Mouse (Mus musculus) limb, embryonic 10.5 days (tissue): ENCODE data around the gene Nmt1. TPM values are rescaled to one million over a fixed set of nuclear protein-coding genes. Genes with fewer than 3 reads are reported as not detected.

Experiments used
- DNase-seq: peaks from one replicate; pipeline ENCODE4 v3.0.0-alpha.2; 2017; ENCODE audit warnings: low spot score
- H3K27ac ChIP-seq: fragments of 300-500 bp; sonication (generic); 2 replicates; pipeline ENCODE4 v1.5.1; 2016; ENCODE audit warnings: mild to moderate bottlenecking
- H3K27me3 ChIP-seq: fragments of 300-500 bp; sonication (generic); 2 replicates; pipeline ENCODE4 v1.6.1; 2016; ENCODE audit warnings: low read depth, mild to moderate bottlenecking; ENCODE audit not compliant: poor library complexity, severe bottlenecking
- H3K36me3 ChIP-seq: fragments of 300-500 bp; sonication (generic); 2 replicates; pipeline ENCODE4 v1.6.1; 2016; ENCODE audit warnings: mild to moderate bottlenecking, moderate library complexity
- H3K4me1 ChIP-seq: fragments of 300-500 bp; sonication (generic); 2 replicates; pipeline ENCODE4 v1.6.1; 2016
- H3K4me3 ChIP-seq: fragments of 300-500 bp; sonication (generic); 2 replicates; pipeline ENCODE4 v1.5.1; 2016; ENCODE audit warnings: mild to moderate bottlenecking, moderate library complexity
- H3K9me3 ChIP-seq: fragments of 300-500 bp; sonication (generic); replicated peaks from 2 replicates; pipeline ENCODE4 v1.6.1; 2016; ENCODE audit warnings: mild to moderate bottlenecking
- WGBS: fragments of 180-500 bp; shearing (Covaris S2); methylation state at CpG from one replicate; pipeline ENCODE4 v1.1.7; 2016; 5-methylcytosine and 5-hydroxymethylcytosine counted together
- polyA plus RNA-seq: library from polyadenylated mRNA; unstranded; fragments of >200 nt; fragmentation: Nextera tagmentation; extraction: Ambion mirVana; gene quantifications from 2 replicates; pipeline ENCODE4 v1.2.1, GENCODE M21; 2016

The Nmt1 gene
- polyA plus RNA-seq, 1 experiment from 2014 or later = 60.5 TPM

DNA sequence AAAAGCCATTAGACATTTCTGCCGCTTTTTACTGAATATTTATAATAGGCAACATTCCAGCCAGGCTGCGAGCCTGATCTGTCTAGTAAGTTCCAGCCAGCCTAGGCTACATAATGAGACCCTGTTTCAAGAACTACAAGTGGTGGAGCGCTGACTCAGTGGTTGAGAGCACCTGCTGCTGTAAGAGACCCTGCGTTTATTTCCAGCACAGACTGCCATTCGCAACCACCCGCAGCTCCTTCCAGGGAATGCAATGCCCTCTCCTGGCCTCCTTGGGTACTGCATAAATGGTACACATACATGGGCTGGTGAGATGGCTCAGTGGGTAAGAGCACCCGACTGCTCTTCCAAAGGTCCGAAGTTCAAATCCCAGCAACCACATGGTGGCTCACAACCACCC is 18.8 kb upstream of the Nmt1 start:
- Histone ChIP-seq H3K4me1 (peaks cover 14% of the 10 kb centered on the region; the same call in 1 of the 2 replicates), H3K36me3 (peaks cover 92% of the 10 kb centered on the region), H3K4me3 (no peak overlapping the region), H3K27me3 (no peaks in the 10 kb centered on the region), H3K9me3 (no peaks in the 10 kb centered on the region), H3K27ac (no peak overlapping the region)
- DNase-seq = peak; percentile 56
- WGBS = 91% methylated on average over 8 of the region's 8 CpGs

DNA sequence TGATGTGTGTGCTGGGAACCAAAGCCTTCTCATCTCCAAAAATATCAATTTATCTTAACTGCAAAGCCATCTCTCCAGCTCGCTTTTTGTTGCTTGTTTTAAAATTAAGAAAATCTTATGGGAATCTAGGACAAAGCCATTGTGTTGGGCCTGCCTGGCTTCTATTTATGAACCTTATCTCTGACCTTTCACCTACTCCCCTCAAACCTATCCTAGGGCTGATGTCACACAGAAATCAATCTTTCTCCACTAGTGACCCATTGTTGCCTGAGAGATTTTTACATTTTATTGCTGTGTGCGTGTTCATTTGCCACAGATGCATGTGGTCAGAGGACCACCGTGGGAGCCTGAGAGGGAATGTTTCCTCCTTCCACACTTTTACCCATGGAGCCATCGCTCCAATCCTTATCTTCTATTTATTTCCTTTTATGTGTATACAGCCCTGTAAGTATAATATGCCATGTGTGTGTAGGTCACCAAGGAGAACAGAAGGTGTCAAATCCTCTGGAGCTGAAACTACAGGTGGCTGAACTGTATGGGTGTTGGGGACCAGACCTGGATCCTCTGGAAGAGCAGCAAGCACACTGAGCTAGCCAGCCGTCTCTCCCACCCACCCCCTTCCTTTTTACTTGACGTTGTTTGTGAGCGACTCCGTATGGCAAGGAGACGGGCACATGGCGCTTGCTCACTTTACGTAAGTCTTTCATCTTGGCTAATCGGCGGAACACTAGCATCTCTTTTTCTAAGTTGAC is 17.4 kb upstream of the Nmt1 start:
- Histone ChIP-seq H3K36me3 (peaks cover 90% of the 10 kb centered on the region), H3K4me3 (no peak overlapping the region), H3K4me1 (peaks cover 18% of the 10 kb centered on the region), H3K27me3 (no peaks in the 10 kb centered on the region), H3K27ac (no peak overlapping the region), H3K9me3 (no peaks in the 10 kb centered on the region)
- no peak for DNase-seq
- 93% methylated on average over 13 of the region's 13 CpGs for WGBS

DNA sequence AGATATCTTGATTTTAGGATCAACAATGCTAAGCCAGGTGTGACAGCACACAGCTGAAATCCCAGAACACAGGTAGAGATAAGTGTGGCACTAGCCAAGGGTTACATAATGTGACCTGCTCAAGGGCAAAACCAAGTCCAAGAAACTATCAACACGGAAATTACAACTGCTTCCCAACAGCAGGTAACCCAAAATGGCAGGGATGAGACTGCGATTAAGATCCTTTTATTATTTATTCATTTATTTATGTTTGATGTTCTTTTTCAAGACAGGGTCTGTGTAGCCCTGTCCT is 16.8 kb upstream of the Nmt1 start:
- H3K27ac ChIP-seq = no peak overlapping the region
- H3K36me3 ChIP-seq = peaks cover 88% of the 10 kb centered on the region
- DNase-seq = no peak
- H3K4me3 ChIP-seq = no peak overlapping the region
- H3K4me1 ChIP-seq = peaks cover 24% of the 10 kb centered on the region
- WGBS = 89% methylated on average over 2 of the region's 2 CpGs
- no peaks in the 10 kb centered on the region for H3K9me3 ChIP-seq
- H3K27me3 ChIP-seq = no peaks in the 10 kb centered on the region

DNA sequence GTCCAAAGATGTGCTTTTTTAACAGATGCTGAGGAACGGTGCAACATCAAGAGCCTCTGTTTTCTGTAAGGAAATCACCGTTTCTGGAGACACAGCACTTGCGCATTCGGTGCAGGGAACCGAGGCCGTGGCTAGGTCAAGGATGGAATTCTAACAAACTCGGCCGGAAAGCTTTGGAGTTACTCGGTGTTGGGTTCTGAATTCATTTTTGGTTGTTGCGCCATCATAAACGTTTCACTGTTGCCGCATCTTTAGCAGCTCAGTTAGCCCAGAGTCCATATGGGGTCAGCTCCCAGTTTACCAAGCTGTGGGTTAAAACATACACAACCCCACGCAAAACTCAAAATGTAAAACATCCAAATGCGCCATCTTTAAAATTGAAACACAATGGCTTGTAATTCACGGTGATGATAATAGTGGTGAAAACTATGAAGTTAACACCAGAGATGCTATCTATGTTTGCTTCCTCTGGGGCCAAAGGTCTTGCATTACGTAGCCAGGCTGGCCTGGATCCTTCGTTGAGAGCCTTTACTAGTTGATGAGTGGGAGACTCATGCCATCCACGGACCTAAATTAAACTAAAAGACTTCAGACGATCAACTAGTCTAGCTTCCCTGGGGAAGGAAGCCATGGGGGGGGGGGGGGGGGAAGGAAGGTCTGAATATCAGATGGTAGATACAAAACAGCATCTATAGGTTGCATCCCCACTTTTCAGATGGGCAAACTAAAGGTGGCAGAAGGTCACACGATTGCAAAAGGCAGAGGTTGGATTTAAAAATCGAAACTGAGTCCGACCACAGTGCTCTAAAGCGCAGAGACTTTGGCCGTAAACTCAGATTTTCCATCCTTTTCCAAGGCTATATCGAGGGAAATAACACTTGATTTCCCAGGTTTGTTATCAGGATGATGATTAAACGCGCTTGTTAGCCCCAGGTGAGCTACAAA is 11.8 kb upstream of the Nmt1 start:
- Histone ChIP-seq H3K9me3 (no peaks in the 10 kb centered on the region), H3K27ac (peak overlapping the region; percentile 97), H3K4me3 (peak overlapping the region; percentile 80), H3K4me1 (peaks cover 18% of the 10 kb centered on the region), H3K36me3 (peaks cover 42% of the 10 kb centered on the region), H3K27me3 (no peaks in the 10 kb centered on the region)
- 50% methylated on average over 27 of the region's 27 CpGs for WGBS
- no peak for DNase-seq

DNA sequence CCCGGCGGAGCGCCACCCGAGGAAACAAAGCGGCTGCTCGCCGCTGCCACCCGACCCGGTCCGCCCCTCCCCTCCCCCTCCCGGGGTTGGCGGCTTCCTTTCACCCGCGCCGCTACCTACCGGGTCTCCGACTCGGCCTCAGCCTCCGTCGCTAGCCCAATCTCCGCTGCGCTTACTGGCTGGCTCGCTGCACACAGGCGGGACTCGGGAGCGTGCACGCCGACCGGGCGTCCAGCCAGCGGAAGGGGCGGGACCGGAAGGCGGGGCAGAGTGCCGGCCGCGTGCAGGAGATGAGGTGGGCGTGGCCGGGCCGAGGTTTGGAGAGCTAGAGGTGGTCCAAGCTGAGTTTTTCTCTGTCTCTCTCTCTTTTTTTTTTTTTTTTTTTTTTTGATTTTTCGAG is 11.1 kb upstream of the Nmt1 start:
- Histone ChIP-seq H3K27me3 (no peaks in the 10 kb centered on the region), H3K36me3 (peaks cover 37% of the 10 kb centered on the region), H3K27ac (peak overlapping the region; percentile 97), H3K4me3 (peak overlapping the region; percentile 80), H3K9me3 (no peaks in the 10 kb centered on the region), H3K4me1 (peaks cover 18% of the 10 kb centered on the region)
- peak; percentile 99 for DNase-seq
- WGBS = under 1% methylated on average over 41 of the region's 41 CpGs

DNA sequence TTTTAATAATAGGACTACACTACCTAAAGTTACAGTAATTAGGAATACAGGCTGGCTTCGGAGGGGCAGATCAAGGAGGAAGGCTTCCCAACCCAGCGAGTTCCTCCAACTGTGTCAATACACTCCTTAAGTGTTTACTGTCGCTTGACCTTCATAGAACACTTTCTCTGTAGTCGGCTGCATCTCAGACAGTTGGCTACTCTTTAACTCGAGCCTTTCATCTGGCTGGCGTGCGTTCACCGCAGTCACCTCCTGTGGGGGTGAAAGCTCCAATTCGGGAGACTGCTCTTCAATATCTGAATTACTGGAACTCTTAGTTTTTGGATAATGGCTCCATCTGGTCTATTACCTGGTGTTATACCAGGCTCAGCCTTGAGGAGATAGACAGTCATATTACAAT is 10.3 kb upstream of the Nmt1 start:
- peaks cover 18% of the 10 kb centered on the region for H3K4me1 ChIP-seq
- no peak overlapping the region; the same call in 1 of the 2 replicates for H3K27ac ChIP-seq
- no peaks in the 10 kb centered on the region for H3K9me3 ChIP-seq
- WGBS = 70% methylated on average over 9 of the region's 9 CpGs
- H3K4me3 ChIP-seq = 0 out of 2 replicates have a peak overlapping the region, but pooled peaks have one; percentile 80
- DNase-seq = no peak
- peaks cover 35% of the 10 kb centered on the region for H3K36me3 ChIP-seq
- H3K27me3 ChIP-seq = no peaks in the 10 kb centered on the region

DNA sequence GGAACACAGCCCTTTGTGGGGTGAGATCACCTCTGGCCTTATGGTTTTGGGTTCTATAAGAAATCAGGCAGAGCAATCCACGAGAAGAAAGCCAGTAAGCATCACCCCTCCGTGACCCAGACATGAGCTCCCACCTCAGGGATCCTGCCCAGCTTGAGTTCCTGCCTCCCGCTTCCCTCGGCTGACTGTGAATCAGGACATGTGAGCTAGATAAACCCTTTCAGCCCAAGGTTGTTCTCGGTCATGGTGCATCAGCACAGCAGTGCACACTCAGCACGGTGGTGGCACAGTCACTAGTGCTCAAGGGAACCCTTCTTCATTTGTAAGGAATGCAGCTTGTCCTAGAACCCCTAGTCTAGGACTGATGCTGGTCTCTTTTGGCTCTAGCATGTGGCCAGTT is 9.1 kb upstream of the Nmt1 start:
- 85% methylated on average over 6 of the region's 6 CpGs for WGBS
- H3K4me3 ChIP-seq = no peak overlapping the region
- no peak for DNase-seq

DNA sequence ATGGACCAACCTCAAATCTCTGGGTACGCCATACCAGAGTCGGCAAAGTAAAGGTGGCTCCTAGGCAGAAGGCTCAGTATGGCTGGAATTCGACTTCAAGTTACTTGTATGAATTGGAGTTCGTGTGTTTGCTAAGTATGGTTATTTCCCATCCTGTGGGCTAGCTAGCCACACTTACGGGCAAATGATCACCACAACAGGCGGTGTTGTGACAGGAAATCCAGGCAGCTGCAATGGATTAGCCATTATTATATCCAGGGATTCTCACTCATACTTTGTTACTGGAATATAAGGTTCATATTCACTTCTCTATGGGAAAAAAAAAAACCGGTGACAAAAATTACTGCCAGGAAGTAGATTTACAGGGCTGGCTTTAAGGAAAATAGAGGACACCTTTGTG is 8.7 kb upstream of the Nmt1 start:
- Histone ChIP-seq H3K36me3 (peaks cover 33% of the 10 kb centered on the region), H3K4me1 (peaks cover 18% of the 10 kb centered on the region), H3K27ac (no peak overlapping the region; the same call in 1 of the 2 replicates), H3K4me3 (no peak overlapping the region), H3K27me3 (no peaks in the 10 kb centered on the region), H3K9me3 (no peaks in the 10 kb centered on the region)
- DNase-seq = no peak
- WGBS = 87% methylated on average over 7 of the region's 7 CpGs

More for the DNA sequence above, 9.1 kb upstream of the Nmt1 start:
- H3K36me3 ChIP-seq = peaks cover 28% of the 10 kb centered on the region
- peak overlapping the region; percentile 36; the same call in 1 of the 2 replicates for H3K27ac ChIP-seq
- H3K27me3 ChIP-seq = no peaks in the 10 kb centered on the region
- H3K4me1 ChIP-seq = peaks cover 18% of the 10 kb centered on the region
- no peaks in the 10 kb centered on the region for H3K9me3 ChIP-seq

DNA sequence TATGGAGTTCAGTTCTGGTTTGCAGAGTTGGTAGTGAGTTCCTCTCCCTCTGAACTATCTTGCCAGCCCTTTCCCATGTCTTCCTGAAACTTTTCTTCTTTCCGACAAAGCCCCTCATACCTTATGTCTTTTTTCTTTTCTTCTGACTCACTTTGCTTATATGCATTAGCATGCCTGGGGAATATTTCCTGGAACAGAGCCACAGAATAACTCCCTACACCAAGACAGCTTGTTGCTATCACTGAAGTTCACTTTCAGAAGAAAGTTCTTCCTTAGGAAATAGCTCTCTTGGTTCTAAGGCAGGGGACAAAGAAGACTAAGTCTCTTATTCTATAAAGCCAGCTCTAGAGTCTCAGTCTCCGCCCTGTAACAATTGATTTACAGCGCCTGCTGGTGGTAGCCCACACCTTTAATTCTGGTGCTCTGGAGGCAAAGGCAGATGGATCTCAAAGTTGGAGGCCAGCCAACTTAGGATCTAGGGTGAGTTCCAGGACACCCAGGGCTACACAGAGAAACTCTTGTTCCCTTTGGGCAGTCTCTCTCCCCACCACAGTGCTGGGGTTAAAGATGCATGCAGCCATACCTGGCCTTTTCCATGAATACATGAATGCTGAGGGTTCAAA is 7.2 kb upstream of the Nmt1 start:
- H3K27me3 ChIP-seq = no peaks in the 10 kb centered on the region
- no peak overlapping the region for H3K4me3 ChIP-seq
- H3K4me1 ChIP-seq = peaks cover 11% of the 10 kb centered on the region
- H3K27ac ChIP-seq = no peak overlapping the region
- DNase-seq = no peak
- 73% methylated on average over 3 of the region's 3 CpGs for WGBS
- no peaks in the 10 kb centered on the region for H3K9me3 ChIP-seq
- H3K36me3 ChIP-seq = peaks cover 31% of the 10 kb centered on the region

DNA sequence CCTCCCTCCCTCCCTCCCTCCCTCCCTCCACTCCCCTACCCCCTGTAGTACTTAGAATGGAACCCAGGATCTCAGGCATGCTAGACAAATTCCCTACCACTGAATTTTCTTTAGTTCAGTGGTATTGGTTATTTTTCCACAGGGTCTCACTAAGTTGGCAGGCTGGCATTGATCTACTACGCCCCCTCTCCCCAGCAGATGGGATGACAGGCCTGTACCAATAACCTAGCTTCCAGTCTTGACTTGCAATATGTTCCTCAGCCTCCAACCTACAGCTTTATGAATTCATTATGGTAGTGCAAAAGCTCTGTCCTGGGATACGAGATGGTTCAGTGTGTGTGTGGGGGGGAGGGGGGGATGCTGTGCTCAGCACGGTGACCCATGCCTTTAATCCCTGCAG is 4.0 kb upstream of the Nmt1 start:
- H3K4me3 ChIP-seq = no peak overlapping the region
- WGBS = 93% methylated on average over 3 of the region's 3 CpGs
- H3K4me1 ChIP-seq = peaks cover 18% of the 10 kb centered on the region
- H3K36me3 ChIP-seq = peaks cover 35% of the 10 kb centered on the region
- no peaks in the 10 kb centered on the region for H3K27me3 ChIP-seq
- H3K9me3 ChIP-seq = no peaks in the 10 kb centered on the region
- DNase-seq = no peak
- H3K27ac ChIP-seq = no peak overlapping the region

DNA sequence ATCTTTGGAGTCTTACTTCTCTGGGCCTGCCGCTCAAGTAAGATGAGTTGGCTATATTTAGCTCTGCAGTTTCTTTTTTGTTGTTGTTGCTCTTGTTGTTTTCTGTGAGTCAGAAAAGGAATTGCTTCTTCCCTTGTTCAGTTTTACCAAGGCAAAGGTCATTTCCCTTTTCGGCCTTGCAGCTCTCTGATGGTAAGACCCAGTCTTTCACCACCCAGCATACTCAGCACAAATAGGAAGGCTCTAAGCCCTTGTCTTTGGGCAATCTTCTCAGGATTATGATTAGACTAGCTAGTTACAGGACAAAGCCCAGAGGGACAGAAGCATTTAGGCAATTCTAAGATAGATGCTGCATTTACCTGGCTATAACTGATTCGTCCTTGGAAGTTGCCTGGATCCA is 1.1 kb upstream of the Nmt1 start:
- H3K4me3 ChIP-seq = peak overlapping the region; percentile 66; the same call in 1 of the 2 replicates
- H3K27ac ChIP-seq = peak overlapping the region; percentile 87; the same call in 1 of the 2 replicates
- WGBS = 90% methylated on average over 3 of the region's 3 CpGs
- peaks cover 39% of the 10 kb centered on the region for H3K36me3 ChIP-seq
- no peaks in the 10 kb centered on the region for H3K27me3 ChIP-seq
- H3K4me1 ChIP-seq = peaks cover 25% of the 10 kb centered on the region
- DNase-seq = no peak
- no peaks in the 10 kb centered on the region for H3K9me3 ChIP-seq

DNA sequence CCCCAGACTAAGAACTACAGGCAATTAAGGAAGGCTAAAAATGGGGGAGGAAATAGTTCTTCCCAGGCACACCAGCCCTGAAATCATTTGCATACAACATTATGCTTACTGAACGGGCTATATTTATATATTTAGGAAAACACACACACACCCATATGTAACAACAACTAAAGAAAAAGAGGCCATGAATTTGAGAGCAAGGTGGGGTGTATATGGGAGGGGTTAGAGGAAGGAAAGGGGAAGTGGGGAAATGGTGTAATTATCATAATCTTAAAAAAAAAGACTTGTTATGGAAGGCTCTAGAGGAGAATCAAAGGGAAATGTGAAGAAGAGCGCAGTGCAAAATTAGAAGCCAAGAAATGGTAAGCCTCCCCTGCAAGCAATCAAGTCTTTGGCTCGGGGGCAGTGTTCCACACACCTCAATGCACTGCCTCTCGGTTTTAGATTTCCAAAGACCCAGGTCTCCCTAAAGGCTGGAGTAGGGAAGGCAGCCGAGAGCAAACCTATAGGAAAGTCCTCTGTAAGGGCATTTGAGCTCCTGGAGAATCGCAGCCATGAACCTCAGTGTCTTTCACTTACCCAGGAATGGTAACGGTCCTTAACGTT is 317 bp upstream of the Nmt1 start:
- Histone ChIP-seq H3K9me3 (no peaks in the 10 kb centered on the region), H3K36me3 (peaks cover 41% of the 10 kb centered on the region), H3K27me3 (no peaks in the 10 kb centered on the region), H3K4me3 (peak overlapping the region; percentile 66), H3K27ac (peak overlapping the region; percentile 87), H3K4me1 (peaks cover 25% of the 10 kb centered on the region)
- 17% methylated on average over 8 of the region's 8 CpGs for WGBS
- no peak for DNase-seq
